Mouse (Mus musculus) right cerebral cortex, adult 18-20 months (tissue): ENCODE measurements around the gene Zfp831.
A peak's percentile ranks its signal among the peaks of the same experiment; 100 is the strongest.

Experiments used
- DNase-seq: peaks from one replicate; pipeline ENCODE4 v3.0.0; 2022; ENCODE audit warnings: mixed read lengths

Gene Zfp831

GRCm38 (mm10) chr2:174652864-174653263 lies 9.5 kb downstream of the Zfp831 start:
- no peak for DNase-seq

- no peak for DNase-seq
Measured at GRCm38 (mm10) chr2:174655341-174655740, 12.0 kb downstream of the Zfp831 start.

GRCm38 (mm10) chr2:174658229-174658844 lies 15.0 kb downstream of the Zfp831 start:
- no peak for DNase-seq

- DNase-seq, result no peak
Measured at GRCm38 (mm10) chr2:174659874-174660273, 16.5 kb downstream of the Zfp831 start.

GRCm38 (mm10) chr2:174660321-174660720 lies 17.0 kb downstream of the Zfp831 start:
- DNase-seq, result no peak

GRCm38 (mm10) chr2:174661436-174662171 lies 18.3 kb downstream of the Zfp831 start:
- no peak for DNase-seq

- no peak for DNase-seq
Measured at GRCm38 (mm10) chr2:174662593-174662992, 19.3 kb downstream of the Zfp831 start.

- DNase-seq, result no peak
Measured at GRCm38 (mm10) chr2:174665404-174665803, 22.1 kb downstream of the Zfp831 start.

GRCm38 (mm10) chr2:174668806-174669205 lies 25.5 kb downstream of the Zfp831 start:
- no peak for DNase-seq

- DNase-seq, result no peak
Measured at GRCm38 (mm10) chr2:174672506-174673190, 29.3 kb downstream of the Zfp831 start.

- peak; percentile 88 for DNase-seq
Measured at GRCm38 (mm10) chr2:174673592-174674286, 30.4 kb downstream of the Zfp831 start.

GRCm38 (mm10) chr2:174674287-174675045 lies 31.1 kb downstream of the Zfp831 start:
- DNase-seq, result no peak

GRCm38 (mm10) chr2:174675642-174676041 lies 32.3 kb downstream of the Zfp831 start:
- DNase-seq, result peak; percentile 65

GRCm38 (mm10) chr2:174701351-174701750 lies 58.0 kb downstream of the Zfp831 start:
- DNase-seq, result peak; percentile 16

- DNase-seq, result no peak
Measured at GRCm38 (mm10) chr2:174707101-174707500, 63.8 kb downstream of the Zfp831 start.

GRCm38 (mm10) chr2:174708587-174708986 lies 65.3 kb downstream of the Zfp831 start:
- DNase-seq, result no peak

- no peak for DNase-seq
Measured at GRCm38 (mm10) chr2:174710185-174710584, 66.9 kb downstream of the Zfp831 start.

- DNase-seq, result no peak
Measured at GRCm38 (mm10) chr2:174712043-174712442, 68.7 kb downstream of the Zfp831 start.

- DNase-seq, result no peak
Measured at GRCm38 (mm10) chr2:174715938-174716337, 72.6 kb downstream of the Zfp831 start.

GRCm38 (mm10) chr2:174717857-174718256 lies 74.5 kb downstream of the Zfp831 start:
- no peak for DNase-seq

GRCm38 (mm10) chr2:174727114-174727823 lies 83.9 kb downstream of the Zfp831 start:
- no peak for DNase-seq

GRCm38 (mm10) chr2:174731939-174732338 lies 88.6 kb downstream of the Zfp831 start:
- DNase-seq, result no peak
